Mouse (Mus musculus) forebrain, embryonic 12.5 days (tissue): ENCODE measurements at regions not wholly inside any gene's neighbourhood (a gene's known extent, or its start where the extent isn't known, plus 50 kb on each side); places are given as distances from the start of the nearest gene placed in this dataset.
"Not testable (repeated sequence)": the region's sequence is repeated elsewhere in the genome, so short reads cannot be mapped to it uniquely, and the experiment has no call there.

ENCODE experiments used
- ATAC-seq: fragments of 200-750 bp; cut with Nextera tagmentation; 2 replicates; pipeline ENCODE4 v1.8.0; 2017; ENCODE audit warnings: moderate TSS enrichment; ENCODE audit not compliant: low FRiP score
- H3K27ac ChIP-seq: fragments of 300-500 bp; sonication (generic); 2 replicates; pipeline ENCODE4 v1.5.1; 2016; ENCODE audit warnings: mild to moderate bottlenecking
- H3K27me3 ChIP-seq: fragments of 300-500 bp; sonication (generic); 2 replicates; pipeline ENCODE4 v1.6.1; 2016; ENCODE audit warnings: mild to moderate bottlenecking
- H3K36me3 ChIP-seq: fragments of 300-500 bp; sonication (generic); replicated peaks from 2 replicates; pipeline ENCODE4 v1.6.1; 2016; ENCODE audit warnings: mild to moderate bottlenecking
- H3K4me1 ChIP-seq: fragments of 300-500 bp; sonication (generic); 2 replicates; pipeline ENCODE4 v1.6.1; 2016
- H3K4me2 ChIP-seq: fragments of 300-500 bp; sonication (generic); 2 replicates; pipeline ENCODE4 v1.6.1; 2016; ENCODE audit warnings: mild to moderate bottlenecking, moderate library complexity
- H3K4me3 ChIP-seq: fragments of 300-500 bp; sonication (generic); replicated peaks from 2 replicates; pipeline ENCODE4 v1.5.1; 2016; ENCODE audit warnings: mild to moderate bottlenecking
- H3K9ac ChIP-seq: fragments of 300-500 bp; sonication (generic); 2 replicates; pipeline ENCODE4 v1.6.1; 2016; ENCODE audit warnings: mild to moderate bottlenecking
- H3K9me3 ChIP-seq: fragments of 300-500 bp; sonication (generic); 2 replicates; pipeline ENCODE4 v1.6.1; 2016
- WGBS: fragments of 180-500 bp; shearing (Covaris S2); methylation state at CpG from one replicate; pipeline ENCODE4 v1.1.7; 2016; 5-methylcytosine and 5-hydroxymethylcytosine counted together

DNA sequence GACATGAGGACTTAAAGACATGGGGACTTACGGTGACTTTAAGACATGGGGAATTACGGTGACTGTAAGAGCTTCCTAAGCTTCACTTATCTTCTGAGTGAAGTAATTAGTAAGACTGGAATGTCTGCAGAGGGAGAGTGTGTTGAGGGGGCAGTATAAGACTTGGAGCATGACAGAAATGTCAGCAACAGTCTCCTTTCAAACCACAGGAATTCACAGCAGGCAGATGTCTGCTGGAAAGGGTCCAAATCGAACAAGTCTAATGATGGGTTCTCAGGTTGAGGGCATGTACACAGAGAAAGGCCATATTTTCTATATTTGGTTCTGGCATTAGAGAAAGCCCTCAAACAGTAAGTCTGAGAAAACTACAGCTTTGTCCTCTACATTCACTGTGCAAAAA lies 705.2 kb downstream of the Rapgef2 start:
- H3K4me3 ChIP-seq: no peak overlapping the region
- H3K36me3 ChIP-seq: no peaks in the 10 kb centered on the region
- H3K4me1 ChIP-seq: peaks cover 3% of the 10 kb centered on the region; the same call in 1 of the 2 replicates
- 52% methylated on average over 3 of the region's 3 CpGs for WGBS
- no peak overlapping the region for H3K9ac ChIP-seq
- no peaks in the 10 kb centered on the region for H3K27me3 ChIP-seq
- peak; percentile 39; the same call in 1 of the 2 replicates for ATAC-seq
- H3K27ac ChIP-seq: no peak overlapping the region
- H3K9me3 ChIP-seq: no peaks in the 10 kb centered on the region
- no peak overlapping the region for H3K4me2 ChIP-seq

DNA sequence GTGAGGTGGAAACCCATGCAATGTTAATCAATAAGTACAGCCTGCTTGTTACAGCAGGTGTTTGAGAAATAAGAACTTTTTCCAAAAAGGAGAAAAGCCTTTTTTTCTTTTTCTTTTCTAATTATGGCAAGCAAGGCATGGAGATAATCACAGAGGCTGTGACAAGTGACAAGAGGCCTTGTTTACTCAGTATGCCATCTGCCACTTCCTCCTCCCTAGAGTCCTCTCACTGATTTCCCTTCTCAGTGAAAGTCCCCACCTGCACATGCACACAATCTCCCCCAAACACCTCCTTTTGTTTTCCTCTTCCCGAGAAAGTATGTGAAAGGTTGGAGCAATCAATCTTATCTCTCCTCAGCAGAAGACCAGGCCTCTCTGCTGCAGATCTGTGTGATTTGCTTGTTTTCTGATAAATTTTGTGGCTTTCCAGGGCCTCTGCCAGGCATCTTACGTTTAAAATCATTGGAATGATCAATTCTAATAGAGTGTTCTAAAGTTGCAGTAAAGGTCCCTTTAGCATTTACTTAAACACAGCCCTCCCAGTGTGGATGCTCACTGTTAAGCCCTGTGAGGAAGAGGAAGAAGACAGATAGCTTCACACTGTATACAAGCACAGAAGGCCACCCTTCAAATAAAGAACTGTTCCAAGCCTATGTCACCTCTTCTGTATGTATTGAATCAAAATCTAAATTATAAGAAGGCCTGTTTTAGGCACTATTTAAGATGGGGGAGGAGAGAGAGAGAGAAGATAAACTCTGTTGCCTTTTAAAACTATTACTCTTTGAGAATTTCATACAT lies 710.5 kb downstream of the Rapgef2 start:
- Histone ChIP-seq H3K4me2 (no peak overlapping the region), H3K4me3 (no peak overlapping the region), H3K36me3 (no peaks in the 10 kb centered on the region), H3K27me3 (no peaks in the 10 kb centered on the region), H3K9me3 (no peaks in the 10 kb centered on the region), H3K4me1 (no peaks in the 10 kb centered on the region), H3K27ac (no peak overlapping the region), H3K9ac (no peak overlapping the region)
- 40% methylated on average over 2 of the region's 2 CpGs for WGBS
- 0 out of 2 replicates have a peak, but pooled peaks have one; percentile 67 for ATAC-seq

DNA sequence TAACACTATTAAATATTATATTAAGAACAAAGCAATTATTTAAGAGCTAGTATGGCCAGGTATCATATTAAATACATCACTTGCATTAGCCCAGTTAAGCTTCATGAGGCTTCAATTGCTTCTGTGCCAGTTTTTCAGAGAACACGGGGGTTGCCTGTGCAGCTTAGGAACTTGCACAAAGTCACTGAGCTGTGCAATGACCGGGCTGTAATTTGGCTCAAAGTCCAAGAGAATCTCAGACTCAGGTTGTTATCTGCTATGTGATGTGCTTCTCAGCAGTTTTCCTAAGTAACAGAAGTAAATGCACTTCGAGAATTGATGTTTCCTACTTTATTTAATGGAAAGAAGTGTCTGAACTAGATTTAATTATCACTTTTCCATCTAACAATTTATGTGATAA lies 711.5 kb downstream of the Rapgef2 start:
- no peaks in the 10 kb centered on the region for H3K9me3 ChIP-seq
- H3K27me3 ChIP-seq: no peaks in the 10 kb centered on the region
- 72% methylated on average over 3 of the region's 3 CpGs for WGBS
- H3K4me1 ChIP-seq: no peaks in the 10 kb centered on the region
- no peak overlapping the region for H3K4me3 ChIP-seq
- no peak overlapping the region for H3K27ac ChIP-seq
- no peak for ATAC-seq
- no peak overlapping the region for H3K4me2 ChIP-seq
- no peaks in the 10 kb centered on the region for H3K36me3 ChIP-seq
- no peak overlapping the region for H3K9ac ChIP-seq

DNA sequence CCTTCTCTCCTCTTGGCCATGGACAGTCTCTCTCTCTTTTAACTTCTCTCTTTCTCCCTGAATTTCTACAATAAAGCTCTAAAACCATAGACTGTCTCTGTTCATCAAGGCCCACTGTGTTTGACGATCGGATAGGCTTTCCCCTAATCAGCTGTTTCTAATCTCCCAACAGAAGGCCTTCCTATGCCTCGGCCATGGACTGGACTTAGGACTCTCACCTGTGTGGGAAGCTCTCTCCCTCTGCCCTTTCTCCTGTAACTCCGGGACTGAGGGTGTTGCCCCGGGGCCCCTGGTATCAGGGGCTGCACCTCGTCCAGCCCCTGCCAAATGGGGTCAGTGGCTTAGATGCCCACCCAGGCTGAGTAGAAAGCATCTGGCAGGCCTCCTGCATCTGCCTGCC lies 713.0 kb downstream of the Rapgef2 start:
- Histone ChIP-seq H3K4me2 (no peak overlapping the region), H3K9ac (no peak overlapping the region), H3K9me3 (no peaks in the 10 kb centered on the region), H3K27me3 (no peaks in the 10 kb centered on the region), H3K36me3 (no peaks in the 10 kb centered on the region), H3K27ac (no peak overlapping the region), H3K4me3 (no peak overlapping the region), H3K4me1 (no peaks in the 10 kb centered on the region)
- no peak for ATAC-seq
- WGBS: 89% methylated on average over 6 of the region's 6 CpGs

DNA sequence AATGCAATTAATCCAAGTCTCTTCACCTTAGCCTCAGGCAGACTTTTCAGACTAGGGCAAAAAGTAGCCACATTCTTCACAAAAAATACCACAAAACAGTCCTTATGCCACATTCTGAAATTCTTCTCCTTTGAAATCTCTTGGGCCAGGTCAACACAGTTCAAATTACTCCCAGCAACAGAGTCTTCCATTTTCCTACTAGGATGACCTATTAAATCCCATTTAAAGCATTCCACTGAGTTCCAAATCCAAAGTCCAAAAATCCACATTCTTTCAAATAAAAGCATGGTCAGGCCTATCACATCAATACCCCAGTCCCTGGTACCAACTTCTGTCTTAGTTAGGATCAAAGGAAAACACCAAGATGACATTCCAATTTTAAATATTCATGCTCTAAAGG lies 721.4 kb downstream of the Rapgef2 start:
- not testable (repeated sequence) for H3K4me3 ChIP-seq, H3K9ac ChIP-seq, H3K27ac ChIP-seq, H3K36me3 ChIP-seq, ATAC-seq, H3K4me1 ChIP-seq, H3K4me2 ChIP-seq, H3K9me3 ChIP-seq, H3K27me3 ChIP-seq
